Mouse (Mus musculus): ENCODE measurements at regions not wholly inside any gene's neighbourhood (a gene's known extent, or its start where the extent isn't known, plus 50 kb on each side); places are given as distances from the start of the nearest gene placed in this dataset.
A peak's percentile ranks its signal among the peaks of the same experiment; 100 is the strongest.

DNA sequence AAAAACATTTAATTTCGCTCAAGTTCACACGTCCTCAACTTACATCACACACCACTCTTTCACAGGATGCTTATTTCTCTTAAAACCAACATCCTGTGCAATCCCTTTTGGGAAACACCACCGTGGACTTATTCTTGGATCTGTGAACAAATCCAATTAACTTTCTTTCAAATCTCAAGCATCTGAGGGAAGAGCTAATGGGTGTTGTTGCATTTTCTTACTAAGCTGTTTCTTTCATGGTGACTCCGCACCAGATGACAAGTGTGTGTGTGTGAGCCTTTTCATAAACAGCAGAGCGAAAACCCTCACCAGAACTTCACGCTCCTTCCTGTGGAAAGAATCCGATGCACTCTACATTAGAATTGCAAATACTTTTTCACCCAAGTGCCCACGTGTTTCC, 390.6 kb upstream of the Castor2 start:
- DNase-seq = no peak

DNA sequence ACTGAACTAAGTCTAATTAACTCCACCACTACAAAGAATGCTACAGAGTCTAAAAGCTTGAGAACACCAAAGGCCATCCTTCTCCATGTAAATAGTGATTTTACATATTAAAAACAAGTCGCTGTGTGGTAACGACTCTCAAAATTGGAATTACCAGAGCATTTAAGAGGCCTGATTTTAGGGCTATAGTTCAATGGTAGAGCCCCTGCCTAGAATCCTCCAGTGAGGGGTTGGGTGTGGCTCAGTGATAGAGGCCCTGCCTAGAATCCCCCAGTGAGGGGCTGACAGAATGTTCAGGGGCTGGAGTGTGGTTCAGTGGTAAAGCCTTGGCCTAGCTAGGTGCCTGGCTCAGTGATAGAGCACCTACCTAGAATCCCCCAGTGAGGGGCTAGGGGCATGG, 413.3 kb upstream of the Castor2 start:
- DNase-seq = no peak

GRCm38 (mm10) chr5:133683021-133683420, 416.5 kb upstream of the Castor2 start:
- DNase-seq = no peak

- DNase-seq = no peak
These were observed 422.6 kb upstream of the Castor2 start for GRCm38 (mm10) chr5:133676791-133677450.

DNA sequence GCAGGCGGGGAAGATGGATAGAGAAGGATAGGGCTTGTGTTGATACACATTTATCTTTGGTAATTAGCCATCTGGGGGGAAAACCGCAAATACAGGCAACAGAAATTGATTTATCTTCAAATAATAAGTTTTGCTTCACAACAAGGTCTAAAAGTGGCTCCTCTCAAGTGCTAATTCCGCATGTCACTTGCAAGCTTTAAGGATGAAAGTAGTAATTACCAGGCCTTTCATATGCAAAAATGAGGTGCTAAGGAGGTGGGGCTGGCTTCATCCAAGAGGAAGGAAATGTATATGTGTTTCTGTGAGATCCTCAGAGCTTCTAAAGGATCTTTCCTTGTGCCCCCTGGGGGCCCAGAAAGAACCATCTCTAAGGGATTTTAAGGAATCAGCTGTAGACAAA, 423.9 kb upstream of the Castor2 start:
- DNase-seq = no peak

DNA sequence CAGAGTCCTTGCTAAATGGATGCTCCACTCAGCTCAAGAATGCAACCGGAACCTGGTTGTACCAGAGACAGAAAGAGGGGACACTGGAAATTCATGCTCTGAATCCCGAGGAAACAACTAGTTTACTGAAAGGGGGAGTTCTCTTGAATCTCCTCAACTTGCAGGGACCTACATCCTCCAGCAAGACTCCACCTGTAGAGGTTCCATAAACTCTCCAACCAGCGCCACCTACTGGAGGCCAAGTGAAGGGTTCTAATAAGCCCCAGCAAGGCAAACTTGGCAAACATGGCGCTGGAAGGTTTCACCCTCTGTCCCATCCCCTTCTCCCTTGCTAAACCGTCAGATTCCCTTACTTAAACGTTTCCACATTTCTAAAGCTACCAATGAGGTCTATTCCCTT, 433.0 kb upstream of the Castor2 start:
- DNase-seq = peak; percentile 68

DNA sequence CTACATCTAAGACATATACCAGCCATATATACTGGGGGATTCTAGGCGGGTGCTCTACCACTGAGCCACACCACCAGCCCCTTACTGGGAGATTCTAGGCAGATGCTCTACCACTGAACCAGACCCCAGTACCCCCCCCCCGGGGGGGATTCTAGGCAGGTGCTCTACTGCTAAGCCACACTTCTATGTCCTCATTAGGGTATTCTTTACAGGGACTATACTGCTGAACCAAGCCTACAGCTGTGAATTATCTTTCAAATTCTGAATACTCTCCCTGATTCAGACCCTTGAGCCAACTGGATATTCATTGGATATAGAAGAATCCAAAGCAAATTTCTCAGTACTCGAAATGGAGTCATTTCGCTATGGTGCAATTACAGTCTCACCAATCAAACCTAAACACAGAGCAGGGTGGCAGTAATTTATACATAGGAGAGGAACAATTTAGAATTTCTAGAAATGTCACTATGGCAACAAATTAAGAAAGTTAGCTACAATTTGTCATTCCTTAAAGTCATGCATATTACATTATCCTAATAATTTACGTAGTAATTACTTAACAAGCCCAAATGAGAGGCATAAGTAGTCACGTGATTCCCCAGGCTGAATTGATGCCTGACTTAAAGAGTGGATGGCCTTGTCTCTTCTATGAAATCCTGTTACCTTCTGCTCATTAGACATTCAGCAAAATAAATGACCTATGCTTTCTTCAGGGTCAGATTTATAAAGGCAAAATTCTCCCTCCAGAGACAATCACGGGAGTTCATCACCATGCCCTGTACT, 436.8 kb upstream of the Castor2 start:
- no peak for DNase-seq

DNA sequence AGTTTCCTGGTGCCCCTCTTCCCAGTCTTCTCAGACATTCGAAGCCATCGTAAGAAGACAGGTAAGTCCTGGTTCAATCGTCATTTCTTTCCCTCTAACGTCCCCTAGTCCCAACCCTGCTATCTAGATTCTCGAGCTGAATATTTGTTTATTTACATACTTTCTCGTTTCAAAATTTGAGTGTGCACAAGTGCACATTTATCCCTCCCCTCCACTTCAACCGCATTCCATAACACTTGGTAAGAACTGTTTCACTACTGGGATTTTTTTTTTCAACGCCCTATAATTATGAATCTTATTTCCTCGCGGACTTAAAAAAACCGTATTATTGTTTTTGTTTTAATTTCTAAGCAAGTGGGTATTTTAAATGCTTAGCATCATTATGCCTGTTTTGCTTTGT, 439.2 kb upstream of the Castor2 start:
- DNase-seq = no peak

DNA sequence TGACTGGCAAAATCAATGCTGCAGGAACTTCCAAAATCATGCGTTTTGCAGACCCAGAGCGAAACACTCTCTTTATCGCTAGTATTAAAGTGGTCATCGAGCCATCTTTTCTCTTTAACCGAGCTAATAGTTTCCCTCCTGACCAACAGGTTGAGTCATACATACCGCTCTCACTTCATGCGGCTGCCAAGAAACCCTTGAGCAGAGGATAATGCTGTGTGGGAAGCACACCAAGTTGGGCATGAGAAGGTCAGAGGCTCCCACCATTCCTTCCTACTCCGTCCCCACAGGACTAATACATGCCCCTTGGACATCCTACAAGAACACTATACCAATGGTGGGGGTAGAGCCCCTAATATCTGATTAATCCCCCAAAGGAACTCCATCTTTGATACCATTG, 442.7 kb upstream of the Castor2 start:
- no peak for DNase-seq

DNA sequence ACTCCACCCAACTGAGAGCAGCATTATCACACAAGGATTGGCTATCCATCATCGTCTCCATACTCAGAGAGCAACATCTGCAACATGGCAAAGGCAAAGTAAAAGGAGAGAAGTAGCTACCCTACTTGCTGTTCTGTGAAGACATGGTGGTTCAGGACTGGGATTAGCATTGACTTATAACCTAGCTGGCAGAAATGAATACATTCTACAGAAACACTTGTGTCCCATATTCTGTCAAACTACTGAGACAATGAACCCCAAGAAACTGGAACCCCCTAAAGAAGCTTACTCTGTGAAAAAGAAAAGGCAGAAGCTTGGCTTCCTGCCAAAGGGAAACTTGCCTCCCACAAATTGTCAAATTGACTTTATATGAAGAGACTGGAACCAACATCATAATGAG, 446.1 kb upstream of the Castor2 start:
- no peak for DNase-seq

- DNase-seq = no peak
These were observed 449.3 kb upstream of the Castor2 start for GRCm38 (mm10) chr5:133650246-133650645.

GRCm38 (mm10) chr5:133645696-133646195, 453.8 kb upstream of the Castor2 start:
- no peak for DNase-seq

DNA sequence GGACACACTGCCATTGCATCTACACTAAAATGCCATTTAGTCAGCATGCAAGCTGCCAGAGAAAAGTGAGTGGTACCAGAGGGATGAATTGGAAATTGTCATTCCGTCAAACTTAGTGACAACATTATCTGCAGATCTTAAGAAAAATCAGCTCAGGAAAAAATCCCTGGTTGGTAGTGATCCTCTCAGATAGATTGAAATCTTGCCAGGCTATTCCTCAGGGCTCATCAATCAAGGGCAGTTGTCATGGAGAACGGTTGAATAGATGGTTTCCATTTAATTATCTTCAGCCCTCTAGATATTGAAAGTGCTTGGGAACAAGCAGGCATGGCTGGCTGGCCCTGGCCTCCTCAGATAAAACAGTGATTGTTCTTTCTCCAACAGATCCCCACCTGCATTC, 456.2 kb upstream of the Castor2 start:
- DNase-seq = no peak

DNA sequence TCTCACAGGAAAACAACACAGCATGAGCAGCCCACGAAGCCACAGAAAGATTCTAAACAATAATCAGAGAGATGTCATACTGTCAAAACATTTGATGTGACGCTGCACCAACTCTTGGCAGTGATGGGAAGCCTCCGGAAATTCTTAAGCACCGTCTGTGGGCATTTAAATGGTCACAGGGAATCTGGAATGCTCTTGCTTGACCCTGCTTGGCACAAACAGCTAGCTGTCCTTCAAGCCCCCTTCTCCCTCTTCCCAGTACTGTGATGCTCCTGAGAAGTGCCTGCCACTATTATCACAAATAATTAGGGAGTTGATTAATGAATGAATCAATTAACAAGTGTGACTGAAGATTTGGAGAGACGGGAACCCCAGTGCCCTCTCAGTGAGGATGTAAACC, 465.0 kb upstream of the Castor2 start:
- no peak for DNase-seq

DNA sequence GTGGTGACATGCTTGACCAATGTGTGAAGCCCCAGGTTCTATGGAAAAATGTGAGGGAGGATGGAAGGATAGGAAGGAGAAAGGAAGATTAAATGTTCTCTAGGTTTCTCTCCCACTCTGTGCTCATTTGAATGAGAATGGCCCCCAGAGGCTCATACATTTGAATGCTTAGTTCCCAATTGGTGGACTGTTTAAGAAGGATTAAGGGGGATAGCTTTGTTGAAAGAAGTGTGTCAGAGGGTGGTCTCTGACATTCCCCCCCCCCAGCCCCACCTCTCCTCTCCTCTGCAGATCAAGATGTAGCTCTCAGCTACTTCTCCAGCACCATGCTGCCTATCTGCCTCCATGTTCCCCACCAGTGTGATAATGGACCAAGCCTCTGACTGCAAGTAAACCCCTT, 467.7 kb upstream of the Castor2 start:
- DNase-seq = no peak

GRCm38 (mm10) chr5:133619347-133619746, 480.2 kb upstream of the Castor2 start:
- DNase-seq = no peak

GRCm38 (mm10) chr5:133601241-133601739, 498.2 kb upstream of the Castor2 start:
- DNase-seq = no peak

DNA sequence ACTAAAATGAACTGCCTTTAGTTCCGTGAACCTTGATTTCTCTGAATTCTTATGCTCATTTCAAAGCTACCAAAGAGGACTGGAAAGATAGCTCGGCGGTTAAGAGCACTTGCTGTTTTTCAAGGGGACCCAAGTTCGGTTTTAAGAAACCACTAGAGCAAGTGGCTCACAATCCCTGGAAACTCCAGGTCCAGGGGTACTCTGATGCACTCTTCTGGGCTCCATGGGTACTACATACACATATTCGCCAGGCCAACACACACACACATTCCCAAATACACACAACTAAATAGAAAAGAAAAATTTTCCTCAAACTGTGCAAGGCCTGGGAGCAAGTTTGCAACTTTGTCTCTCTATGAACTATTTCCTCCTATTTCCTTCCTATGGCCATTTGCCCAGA, 498.9 kb upstream of the Castor2 start:
- no peak for DNase-seq

- no peak for DNase-seq
These were observed 501.4 kb upstream of the Castor2 start for GRCm38 (mm10) chr5:133598105-133598504.

- DNase-seq = no peak
These were observed 513.0 kb upstream of the Castor2 start for GRCm38 (mm10) chr5:133586492-133586891.

DNA sequence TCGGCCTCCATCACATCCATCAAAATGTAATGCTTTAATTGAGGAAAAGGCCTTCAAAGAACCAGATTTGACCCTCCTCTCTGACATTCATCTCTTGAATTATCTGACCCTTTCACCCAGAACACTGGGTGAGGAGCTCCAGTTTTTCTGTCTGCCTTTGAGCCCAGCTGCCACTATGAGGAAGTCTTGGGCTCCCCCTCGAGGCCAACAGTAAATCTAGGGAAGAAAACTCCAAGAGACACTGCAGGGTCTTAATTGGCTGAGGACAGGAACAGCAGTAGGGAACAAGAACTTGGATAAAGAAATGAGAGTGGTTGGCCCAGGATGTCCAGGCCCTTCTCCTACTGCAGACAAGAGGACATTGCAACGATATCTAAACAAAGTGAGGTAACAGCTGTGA, 514.3 kb upstream of the Castor2 start:
- peak; percentile 51 for DNase-seq

- no peak for DNase-seq
These were observed 522.9 kb upstream of the Castor2 start for GRCm38 (mm10) chr5:133576595-133576994.

DNA sequence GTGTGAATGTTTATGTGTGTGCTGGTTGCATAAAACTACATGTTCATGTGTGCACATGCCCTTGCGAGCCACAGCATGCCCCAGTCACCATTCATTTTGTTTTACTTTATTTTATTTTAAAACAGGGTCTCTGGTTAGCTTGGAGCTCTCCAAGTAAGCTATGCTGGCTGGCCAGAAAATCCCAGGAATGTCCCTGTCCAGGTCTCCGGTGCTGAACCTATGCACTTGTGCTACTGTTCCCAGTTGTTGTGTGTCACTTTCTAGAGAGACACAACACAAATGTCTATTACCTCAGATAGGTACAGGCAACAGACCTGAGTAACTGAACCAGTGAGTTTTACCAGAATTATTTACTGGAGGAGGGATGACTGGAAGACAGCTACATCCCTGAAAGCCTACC, 530.4 kb upstream of the Castor2 start:
- DNase-seq = no peak

- DNase-seq = no peak
These were observed 533.0 kb upstream of the Castor2 start for GRCm38 (mm10) chr5:133566506-133566905.
